Mouse (Mus musculus) C2C12 (cell line): ENCODE measurements around the gene Pard6a.

Source experiments
- CTCF ChIP-seq: IDR thresholded peaks from one replicate; pipeline ENCODE4 v1.5.1; 2011; ENCODE audit not compliant: control insufficient read depth, insufficient read depth, insufficient read length
- MAX ChIP-seq: IDR thresholded peaks from one replicate; pipeline ENCODE4 v1.6.1; 2011; ENCODE audit warnings: mild to moderate bottlenecking, control low read depth

DNA sequence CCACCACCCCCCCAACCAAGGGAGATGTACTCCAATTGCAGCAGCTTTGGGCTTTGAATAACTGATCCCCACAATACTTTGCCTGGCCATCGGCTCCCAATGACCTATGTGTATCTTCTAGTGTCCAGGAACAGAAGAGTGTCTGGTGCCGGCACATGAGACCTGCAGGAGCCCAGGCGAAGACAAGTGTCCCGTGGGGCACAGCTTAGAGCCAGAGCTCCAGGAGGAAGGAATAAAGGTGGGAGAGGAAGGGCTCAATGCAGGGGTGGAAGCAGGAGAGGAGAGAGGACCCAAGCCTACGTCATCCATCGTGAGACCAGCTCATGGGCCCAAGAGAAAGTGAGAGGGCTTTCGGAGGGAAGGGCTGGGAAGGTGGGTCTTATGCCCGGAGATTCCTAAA, 7.7 kb downstream of the Pard6a start:
- no peak for TF ChIP-seq CTCF
- TF ChIP-seq MAX: no peak
